Mouse (Mus musculus) liver, embryonic 13.5 days (tissue): ENCODE measurements around the gene Nwd2. TPM values are rescaled to one million over a fixed set of nuclear protein-coding genes. Genes with fewer than 3 reads are reported as not detected.

Source experiments
- ATAC-seq: fragments of 200-750 bp; cut with Nextera tagmentation; 2 replicates; pipeline ENCODE4 v1.8.0; 2017; ENCODE audit warnings: low read depth, mild to moderate bottlenecking, moderate number of reproducible peaks, moderate library complexity
- DNase-seq: peaks from one replicate; pipeline ENCODE4 v3.0.0; 2022
- H3K27ac ChIP-seq: fragments of 300-500 bp; sonication (generic); 2 replicates; pipeline ENCODE4 v1.5.1; 2015; ENCODE audit warnings: moderate library complexity, mild to moderate bottlenecking, inconsistent platforms
- H3K27me3 ChIP-seq: fragments of 300-500 bp; sonication (generic); 2 replicates; pipeline ENCODE4 v1.6.1; 2015; ENCODE audit warnings: mild to moderate bottlenecking, inconsistent platforms
- H3K36me3 ChIP-seq: fragments of 300-500 bp; sonication (generic); 2 replicates; pipeline ENCODE4 v1.6.1; 2015; ENCODE audit warnings: mild to moderate bottlenecking, inconsistent platforms
- H3K4me1 ChIP-seq: fragments of 300-500 bp; sonication (generic); replicated peaks from 2 replicates; pipeline ENCODE4 v1.6.1; 2015; ENCODE audit warnings: inconsistent platforms
- H3K4me2 ChIP-seq: fragments of 300-500 bp; sonication (generic); 2 replicates; pipeline ENCODE4 v1.6.1; 2015; ENCODE audit warnings: inconsistent platforms, mild to moderate bottlenecking, moderate library complexity
- H3K4me3 ChIP-seq: fragments of 300-500 bp; sonication (generic); replicated peaks from 2 replicates; pipeline ENCODE4 v1.5.1; 2015; ENCODE audit warnings: mild to moderate bottlenecking, inconsistent platforms
- H3K9ac ChIP-seq: fragments of 300-500 bp; sonication (generic); 2 replicates; pipeline ENCODE4 v1.6.1; 2015; ENCODE audit warnings: mild to moderate bottlenecking, inconsistent platforms
- H3K9me3 ChIP-seq: fragments of 300-500 bp; sonication (generic); replicated peaks from 2 replicates; pipeline ENCODE4 v1.6.1; 2016; ENCODE audit warnings: inconsistent platforms
- WGBS: fragments of 180-500 bp; shearing (Covaris S2); methylation state at CpG from one replicate; pipeline ENCODE4 v1.1.7; 2015; ENCODE audit not compliant: insufficient replicate concordance; 5-methylcytosine and 5-hydroxymethylcytosine counted together
- polyA plus RNA-seq: library from polyadenylated mRNA; unstranded; fragments of >200 nt; fragmentation: Nextera tagmentation; extraction: Ambion mirVana; gene quantifications from 2 replicates; pipeline ENCODE4 v1.2.1, GENCODE M21; 2015

Gene Nwd2
- polyA plus RNA-seq, 1 experiment from 2014 or later = 0.05 TPM

- H3K9ac ChIP-seq = no peak overlapping the region
- H3K27ac ChIP-seq = no peak overlapping the region
- 76% methylated on average over 5 of the region's 5 CpGs for WGBS
- H3K36me3 ChIP-seq = no peaks in the 10 kb centered on the region
- no peak overlapping the region for H3K4me3 ChIP-seq
- no peaks in the 10 kb centered on the region for H3K4me1 ChIP-seq
- H3K4me2 ChIP-seq = no peak overlapping the region
- DNase-seq (no peak), ATAC-seq (no peak)
- no peaks in the 10 kb centered on the region for H3K27me3 ChIP-seq
- H3K9me3 ChIP-seq = no peaks in the 10 kb centered on the region
Observed at GRCm38 (mm10) chr5:63666884-63667283, 18.0 kb downstream of the Nwd2 start.

- 57% methylated on average over 2 of the region's 2 CpGs for WGBS
Observed at GRCm38 (mm10) chr5:63675934-63676333, 27.0 kb downstream of the Nwd2 start.

DNA sequence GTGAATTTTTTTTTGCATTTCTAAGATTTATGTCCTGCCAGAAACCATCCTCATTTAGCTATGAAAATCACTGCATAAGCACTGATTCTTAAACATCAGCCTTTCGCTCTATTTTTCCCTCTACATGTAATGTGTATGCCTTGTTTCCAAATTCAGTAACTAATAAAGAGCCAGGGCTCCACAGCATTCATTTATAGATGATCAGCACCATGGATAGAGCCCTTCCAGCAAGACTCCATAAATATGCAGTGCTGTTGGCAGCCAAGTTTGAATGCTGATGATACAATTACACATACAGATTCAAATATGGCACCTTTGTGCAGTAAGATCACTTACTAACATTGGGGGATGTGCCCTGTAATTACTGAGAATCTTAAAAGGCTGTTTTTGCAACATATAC is 40.2 kb downstream of the Nwd2 start:
- no peaks in the 10 kb centered on the region for H3K36me3 ChIP-seq
- no peak overlapping the region for H3K4me2 ChIP-seq
- ATAC-seq = no peak
- no peaks in the 10 kb centered on the region for H3K9me3 ChIP-seq
- H3K27me3 ChIP-seq = no peaks in the 10 kb centered on the region
- no peaks in the 10 kb centered on the region for H3K4me1 ChIP-seq
- H3K27ac ChIP-seq = no peak overlapping the region
- DNase-seq = no peak
- 46% methylated on average over 1 of the region's 1 CpGs for WGBS
- no peak overlapping the region for H3K9ac ChIP-seq
- no peak overlapping the region for H3K4me3 ChIP-seq

More at GRCm38 (mm10) chr5:63675934-63676333, 27.0 kb downstream of the Nwd2 start:
- DNase-seq (no peak), ATAC-seq (no peak)
- Histone ChIP-seq H3K9ac (no peak overlapping the region), H3K36me3 (no peaks in the 10 kb centered on the region), H3K4me1 (no peaks in the 10 kb centered on the region), H3K27ac (no peak overlapping the region), H3K27me3 (no peaks in the 10 kb centered on the region), H3K4me2 (no peak overlapping the region), H3K9me3 (no peaks in the 10 kb centered on the region), H3K4me3 (no peak overlapping the region)

- WGBS = 77% methylated on average over 2 of the region's 2 CpGs
Observed at GRCm38 (mm10) chr5:63696784-63697183, 47.9 kb downstream of the Nwd2 start.

DNA sequence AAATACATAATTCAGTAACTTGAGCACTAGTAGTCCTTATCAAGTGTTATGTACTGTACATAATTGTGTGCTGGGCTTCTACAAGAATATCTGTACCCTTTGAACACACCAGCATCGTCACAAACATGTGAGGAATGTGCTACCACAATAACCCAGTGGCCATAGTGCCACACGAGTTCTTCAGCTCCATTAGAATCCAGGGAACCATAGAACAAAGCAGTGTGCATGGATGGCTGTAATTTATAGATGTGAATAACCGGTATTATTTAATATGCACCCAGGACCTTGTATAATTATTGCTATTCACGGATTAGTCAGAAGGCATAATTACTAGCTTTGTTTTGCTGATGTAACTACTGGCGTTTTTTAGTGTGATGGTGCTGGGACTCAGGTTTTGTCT is 48.3 kb downstream of the Nwd2 start:
- Histone ChIP-seq H3K9ac (no peak overlapping the region), H3K4me2 (no peak overlapping the region), H3K27ac (no peak overlapping the region), H3K36me3 (no peaks in the 10 kb centered on the region), H3K9me3 (no peaks in the 10 kb centered on the region), H3K4me1 (no peaks in the 10 kb centered on the region), H3K27me3 (no peaks in the 10 kb centered on the region), H3K4me3 (no peak overlapping the region)
- ATAC-seq (no peak), DNase-seq (no peak)
- WGBS = 48% methylated on average over 5 of the region's 5 CpGs

More at GRCm38 (mm10) chr5:63696784-63697183, 47.9 kb downstream of the Nwd2 start:
- DNase-seq = no peak
- H3K4me2 ChIP-seq = no peak overlapping the region
- no peaks in the 10 kb centered on the region for H3K36me3 ChIP-seq
- no peaks in the 10 kb centered on the region for H3K9me3 ChIP-seq
- no peaks in the 10 kb centered on the region for H3K4me1 ChIP-seq
- no peak overlapping the region for H3K4me3 ChIP-seq
- H3K27ac ChIP-seq = no peak overlapping the region
- ATAC-seq = no peak
- H3K9ac ChIP-seq = no peak overlapping the region
- H3K27me3 ChIP-seq = no peaks in the 10 kb centered on the region

GRCm38 (mm10) chr5:63728955-63729354 is 80.1 kb downstream of the Nwd2 start:
- Histone ChIP-seq H3K9ac (no peak overlapping the region), H3K36me3 (no peaks in the 10 kb centered on the region), H3K4me3 (no peak overlapping the region), H3K4me2 (no peak overlapping the region), H3K27ac (no peak overlapping the region), H3K9me3 (0 out of 2 replicates have a peak, but pooled peaks cover 4% of the 10 kb centered on the region), H3K27me3 (no peaks in the 10 kb centered on the region), H3K4me1 (no peaks in the 10 kb centered on the region)
- WGBS = 43% methylated on average over 3 of the region's 3 CpGs
- no peak for ATAC-seq
- no peak for DNase-seq

DNA sequence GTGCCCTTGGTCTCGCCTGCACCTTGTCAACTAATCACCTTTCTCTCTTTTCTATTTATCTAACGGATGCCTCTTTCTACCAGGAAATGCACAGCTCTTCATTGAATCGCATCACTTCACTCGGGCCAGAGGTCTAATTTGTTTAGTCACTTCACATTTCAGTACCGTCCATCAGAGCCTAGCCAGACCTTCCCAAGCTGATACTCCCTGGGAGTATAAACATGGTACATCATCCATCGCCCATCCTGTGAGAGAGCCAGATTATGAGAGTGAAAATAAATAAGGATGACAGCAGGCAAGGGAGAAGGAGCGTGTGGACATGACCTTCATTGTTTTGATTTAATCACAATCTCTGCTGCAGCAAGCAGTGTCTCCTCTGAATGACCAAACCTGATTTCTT is 86.6 kb downstream of the Nwd2 start:
- Histone ChIP-seq H3K27ac (no peak overlapping the region), H3K9me3 (no peaks in the 10 kb centered on the region), H3K4me3 (no peak overlapping the region), H3K4me1 (no peaks in the 10 kb centered on the region), H3K4me2 (no peak overlapping the region), H3K9ac (no peak overlapping the region), H3K36me3 (no peaks in the 10 kb centered on the region), H3K27me3 (no peaks in the 10 kb centered on the region)
- 60% methylated on average over 7 of the region's 7 CpGs for WGBS
- no peak for DNase-seq
- ATAC-seq = no peak

DNA sequence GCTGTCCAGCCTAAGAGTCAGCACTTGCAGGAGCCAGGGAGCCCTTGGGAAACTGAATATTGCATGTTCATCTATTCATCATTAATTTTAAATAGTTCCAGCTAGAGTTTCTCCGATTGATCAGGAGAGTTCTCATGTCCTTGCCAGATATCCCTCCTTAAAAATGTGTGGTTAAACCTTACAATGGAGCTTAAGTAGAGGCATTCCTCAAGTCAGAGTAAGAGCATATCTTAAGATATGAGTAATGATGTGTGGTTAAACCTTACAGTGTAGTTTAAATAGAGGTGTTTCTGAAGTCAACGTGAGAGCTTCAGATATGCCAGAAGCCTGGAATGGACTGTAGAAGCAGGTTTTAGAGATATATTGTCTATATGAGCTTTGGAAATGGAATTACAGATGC is 94.5 kb downstream of the Nwd2 start:
- DNase-seq (no peak), ATAC-seq (no peak)
- H3K4me1 ChIP-seq = no peaks in the 10 kb centered on the region
- no peak overlapping the region for H3K27ac ChIP-seq
- no peaks in the 10 kb centered on the region for H3K9me3 ChIP-seq
- H3K36me3 ChIP-seq = no peaks in the 10 kb centered on the region
- H3K4me2 ChIP-seq = no peak overlapping the region
- WGBS = 60% methylated on average over 2 of the region's 2 CpGs
- H3K9ac ChIP-seq = no peak overlapping the region
- H3K27me3 ChIP-seq = no peaks in the 10 kb centered on the region
- H3K4me3 ChIP-seq = no peak overlapping the region

DNA sequence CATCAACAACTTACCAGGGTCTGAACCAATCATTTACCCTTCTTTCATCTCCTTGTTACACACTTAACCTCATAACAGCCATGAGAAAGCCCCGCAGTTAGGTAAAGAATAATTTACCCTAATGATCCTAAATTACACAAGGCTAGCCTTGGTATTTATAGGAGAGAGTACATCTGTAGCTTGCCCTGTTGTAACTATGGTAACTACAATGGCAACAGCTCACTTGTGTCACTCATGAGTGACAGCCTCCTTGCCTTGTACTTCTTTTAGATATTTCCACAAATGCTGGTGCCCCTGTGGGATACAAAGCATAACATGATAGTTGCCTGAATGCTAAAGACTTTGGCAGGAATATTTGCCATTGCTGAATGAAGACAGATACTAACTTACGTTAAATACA is 99.4 kb downstream of the Nwd2 start:
- no peaks in the 10 kb centered on the region for H3K36me3 ChIP-seq
- no peaks in the 10 kb centered on the region for H3K4me1 ChIP-seq
- H3K27ac ChIP-seq = no peak overlapping the region
- H3K4me2 ChIP-seq = no peak overlapping the region
- no peaks in the 10 kb centered on the region for H3K27me3 ChIP-seq
- H3K9ac ChIP-seq = no peak overlapping the region
- no peak for ATAC-seq
- H3K9me3 ChIP-seq = no peaks in the 10 kb centered on the region
- WGBS = 59% methylated on average over 2 of the region's 2 CpGs
- no peak overlapping the region for H3K4me3 ChIP-seq
- no peak for DNase-seq

DNA sequence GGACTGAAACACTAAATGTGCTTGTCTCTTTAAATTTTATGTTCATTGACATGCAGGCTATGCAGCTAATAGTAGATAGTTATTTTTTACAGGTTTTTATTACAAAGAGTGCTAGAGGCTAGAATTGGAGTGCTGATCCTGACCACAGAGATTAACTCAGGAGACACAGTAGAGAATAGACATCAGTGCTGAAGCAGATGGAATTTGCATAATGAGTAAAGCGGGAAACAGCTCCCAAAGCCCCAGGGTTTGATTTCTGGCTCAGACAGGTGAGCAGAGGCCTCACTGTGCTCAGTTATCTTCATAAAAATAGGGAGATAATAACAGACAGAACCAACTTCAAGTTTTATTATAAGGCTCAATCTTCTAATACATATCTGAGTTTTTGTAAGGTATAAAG is 99.9 kb downstream of the Nwd2 start:
- 54% methylated on average over 1 of the region's 1 CpGs for WGBS
- no peak for DNase-seq
- no peak overlapping the region for H3K4me2 ChIP-seq
- ATAC-seq = no peak
- no peaks in the 10 kb centered on the region for H3K9me3 ChIP-seq
- no peaks in the 10 kb centered on the region for H3K27me3 ChIP-seq
- H3K4me3 ChIP-seq = no peak overlapping the region
- no peak overlapping the region for H3K9ac ChIP-seq
- no peak overlapping the region for H3K27ac ChIP-seq
- no peaks in the 10 kb centered on the region for H3K36me3 ChIP-seq
- H3K4me1 ChIP-seq = no peaks in the 10 kb centered on the region

DNA sequence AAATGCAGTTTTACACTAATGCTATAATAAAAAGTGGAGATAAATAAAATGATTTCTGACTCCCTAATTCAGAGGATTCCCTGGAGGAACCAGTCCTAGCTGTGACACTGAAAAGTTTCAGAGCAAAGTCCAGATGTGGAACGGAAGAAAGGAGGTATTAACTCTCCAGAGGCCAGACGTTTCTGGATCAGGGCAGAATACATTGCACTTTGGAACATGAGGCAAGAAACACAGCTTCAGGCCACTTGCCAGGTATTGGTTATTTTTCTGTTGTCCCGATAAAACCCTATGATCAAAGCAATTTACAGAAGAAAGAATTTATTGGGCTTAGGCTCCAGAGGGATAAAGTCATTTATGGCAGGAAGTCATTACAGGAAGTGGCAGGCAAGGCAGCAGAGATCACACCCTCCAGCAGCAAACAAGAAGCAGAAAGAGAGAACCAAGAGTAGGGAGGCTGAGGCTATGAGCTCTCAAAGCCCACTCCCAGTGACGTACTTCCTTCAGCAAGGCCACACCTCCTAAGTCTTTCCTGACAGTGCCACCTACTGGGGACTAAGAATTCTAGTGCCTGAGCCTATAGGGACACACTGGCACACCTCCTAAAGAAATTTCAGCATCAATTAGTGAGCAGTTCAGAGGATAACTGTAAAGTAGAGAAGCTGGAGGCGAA is 106.3 kb downstream of the Nwd2 start:
- no peak overlapping the region for H3K4me3 ChIP-seq
- H3K27me3 ChIP-seq = no peaks in the 10 kb centered on the region
- no peak for DNase-seq
- H3K9me3 ChIP-seq = no peaks in the 10 kb centered on the region
- no peak overlapping the region for H3K9ac ChIP-seq
- 51% methylated on average over 5 of the region's 5 CpGs for WGBS
- H3K4me1 ChIP-seq = no peaks in the 10 kb centered on the region
- H3K4me2 ChIP-seq = no peak overlapping the region
- H3K27ac ChIP-seq = no peak overlapping the region
- ATAC-seq = no peak
- no peaks in the 10 kb centered on the region for H3K36me3 ChIP-seq

GRCm38 (mm10) chr5:63755938-63756337 is 107.0 kb downstream of the Nwd2 start:
- no peaks in the 10 kb centered on the region for H3K4me1 ChIP-seq
- WGBS = 60% methylated on average over 3 of the region's 3 CpGs
- H3K27ac ChIP-seq = no peak overlapping the region
- H3K9me3 ChIP-seq = no peaks in the 10 kb centered on the region
- H3K27me3 ChIP-seq = no peaks in the 10 kb centered on the region
- H3K4me2 ChIP-seq = no peak overlapping the region
- H3K9ac ChIP-seq = no peak overlapping the region
- no peak for DNase-seq
- no peaks in the 10 kb centered on the region for H3K36me3 ChIP-seq
- ATAC-seq = no peak
- H3K4me3 ChIP-seq = no peak overlapping the region
